Mouse (Mus musculus) ovary, postnatal 36 days (tissue): ENCODE measurements at regions not wholly inside any gene's neighbourhood (a gene's known extent, or its start where the extent isn't known, plus 50 kb on each side); places are given as distances from the start of the nearest gene placed in this dataset.

Source experiments
- DNase-seq: peaks from one replicate; pipeline ENCODE4 v3.0.0; 2022; ENCODE audit warnings: low spot score, mixed read lengths

GRCm38 (mm10) chr4:54045258-54046029 is 219.6 kb downstream of the Tmem38b start:
- no peak for DNase-seq

GRCm38 (mm10) chr4:54064331-54064730 is 238.5 kb downstream of the Tmem38b start:
- no peak for DNase-seq

GRCm38 (mm10) chr4:54071951-54072350 is 246.1 kb downstream of the Tmem38b start:
- no peak for DNase-seq

- no peak for DNase-seq
Measured at GRCm38 (mm10) chr4:54072482-54072881, 246.6 kb downstream of the Tmem38b start.

GRCm38 (mm10) chr4:54072932-54073331 is 247.1 kb downstream of the Tmem38b start:
- DNase-seq, result no peak

- DNase-seq, result no peak
Measured at GRCm38 (mm10) chr4:54073483-54073882, 247.6 kb downstream of the Tmem38b start.

- DNase-seq, result no peak
Measured at GRCm38 (mm10) chr4:54074226-54074625, 248.4 kb downstream of the Tmem38b start.

- no peak for DNase-seq
Measured at GRCm38 (mm10) chr4:54080526-54080925, 254.7 kb downstream of the Tmem38b start.

- DNase-seq, result no peak
Measured at GRCm38 (mm10) chr4:54081411-54081810, 255.6 kb downstream of the Tmem38b start.

- no peak for DNase-seq
Measured at GRCm38 (mm10) chr4:54084747-54085146, 258.9 kb downstream of the Tmem38b start.

GRCm38 (mm10) chr4:54094285-54094997 is 268.6 kb downstream of the Tmem38b start:
- DNase-seq, result no peak

GRCm38 (mm10) chr4:54095200-54095930 is 269.5 kb downstream of the Tmem38b start:
- no peak for DNase-seq

GRCm38 (mm10) chr4:54097543-54097942 is 271.7 kb downstream of the Tmem38b start:
- DNase-seq, result no peak

- no peak for DNase-seq
Measured at GRCm38 (mm10) chr4:54100282-54100681, 274.4 kb downstream of the Tmem38b start.

GRCm38 (mm10) chr4:54106976-54107375 is 281.1 kb downstream of the Tmem38b start:
- no peak for DNase-seq

- no peak for DNase-seq
Measured at GRCm38 (mm10) chr4:54116310-54116709, 290.5 kb downstream of the Tmem38b start.

GRCm38 (mm10) chr4:54118179-54118846 is 292.5 kb downstream of the Tmem38b start:
- no peak for DNase-seq

GRCm38 (mm10) chr4:54128717-54129698 is 303.2 kb downstream of the Tmem38b start:
- DNase-seq, result no peak

- DNase-seq, result no peak
Measured at GRCm38 (mm10) chr4:54156146-54156545, 330.3 kb downstream of the Tmem38b start.

- no peak for DNase-seq
Measured at GRCm38 (mm10) chr4:54161337-54161993, 335.6 kb downstream of the Tmem38b start.
